Mouse (Mus musculus) embryonic stem cell, embryonic (primary cell): ENCODE data around the gene Ankle1.

Source experiments
- CTCF ChIA-PET, 4 experiments: fragments of 300-600 bp in 2 of 4; fragments of 350-600 bp in 2 of 4; sonication (Branson Sonifier 250); formaldehyde crosslinking; loops; one replicate each; lab custom pipeline; 2022; ENCODE audit warnings: inconsistent platforms in 2 of 4; lab: Charles Lee
- POLR2A ChIA-PET, 4 experiments: fragments of 300-600 bp in 2 of 4; fragments of 350-600 bp in 2 of 4; sonication (Branson Sonifier 250); formaldehyde crosslinking; loops; one replicate each; lab custom pipeline; 2022; ENCODE audit warnings: antibody characterized with exemption in 4 of 4, inconsistent platforms in 1 of 4; lab: Charles Lee

Ankle1 gene

GRCm38 (mm10) chr8:71411535-71412273, 5.9 kb downstream of the Ankle1 start:
- ChIA-PET CTCF (interaction anchor here in 1 of 4 experiments (0.6 kb wide), 1 partner anchor 590 kb away, joined by 3 read pairs; no protein-coding TSS in a partner anchor), POLR2A (interaction anchor here in 2 of 4 experiments (0.7 to 1.4 kb wide), 7 partner anchors 9 to 1114 kb away, joined by 3 to 6 read pairs (median 3); no protein-coding TSS in a partner anchor)

GRCm38 (mm10) chr8:71422121-71422520, 16.3 kb downstream of the Ankle1 start:
- ChIA-PET CTCF (no interaction called here), POLR2A (interaction anchor here in 1 of 4 experiments (0.6 kb wide), 1 partner anchor 137 kb away, joined by 3 read pairs; the partner anchor contains the start of gene Tmem221)

GRCm38 (mm10) chr8:71432935-71433334, 27.1 kb downstream of the Ankle1 start:
- POLR2A ChIA-PET: interaction anchor here in 1 of 4 experiments (0.6 kb wide), 1 partner anchor 48 kb away, joined by 3 read pairs; no protein-coding TSS in a partner anchor

GRCm38 (mm10) chr8:71437041-71437440, 31.2 kb downstream of the Ankle1 start:
- POLR2A ChIA-PET: no interaction called here
- CTCF ChIA-PET: no interaction called here

More at GRCm38 (mm10) chr8:71432935-71433334, 27.1 kb downstream of the Ankle1 start:
- CTCF ChIA-PET: interaction anchor here in 1 of 4 experiments (0.7 kb wide), 1 partner anchor 232 kb away, joined by 6 read pairs; no protein-coding TSS in a partner anchor

- ChIA-PET CTCF (interaction anchor here (0.6 to 1.6 kb wide), 44 partner anchors 12 to 743 kb away, joined by 3 to 12 read pairs (median 4); partner anchors contain the start of genes Mrpl34 (in 2 of the 4), Ankle1 (in 1 of the 4), Bst2 (in 1 of the 4) and Gm3336 (in 1 of the 4)), POLR2A (interaction anchor here in 2 of 4 experiments (0.7 to 1.6 kb wide), 9 partner anchors 11 to 115 kb away, joined by 3 to 7 read pairs (median 4); partner anchors contain the start of genes Abhd8 (in 1 of the 2) and Mrpl34 (in 1 of the 2))
Measured at GRCm38 (mm10) chr8:71441404-71441803, 35.6 kb downstream of the Ankle1 start.

GRCm38 (mm10) chr8:71445096-71445495, 39.3 kb downstream of the Ankle1 start:
- ChIA-PET CTCF (interaction anchor here in 2 of 4 experiments (0.6 to 1.6 kb wide), 2 partner anchors 54 to 74 kb away, joined by 4 to 5 read pairs; no protein-coding TSS in a partner anchor), POLR2A (interaction anchor here in 2 of 4 experiments (0.5 to 0.9 kb wide), 2 partner anchors 25 to 564 kb away, joined by 3 to 4 read pairs; no protein-coding TSS in a partner anchor)

- CTCF ChIA-PET: interaction anchor here in 1 of 4 experiments (0.7 kb wide), 1 partner anchor 13 kb away, joined by 3 read pairs; the partner anchor contains the start of gene Abhd8
- POLR2A ChIA-PET: interaction anchor here in 2 of 4 experiments (0.6 to 1.9 kb wide), 5 partner anchors 10 to 152 kb away, joined by 3 to 6 read pairs (median 3); partner anchors contain the start of gene Mrpl34 (in 1 of the 2)
Measured at GRCm38 (mm10) chr8:71451337-71451736, 45.5 kb downstream of the Ankle1 start.

GRCm38 (mm10) chr8:71451777-71452176, 46.0 kb downstream of the Ankle1 start:
- POLR2A ChIA-PET: interaction anchor here in 2 of 4 experiments (0.9 to 1.9 kb wide), 4 partner anchors 10 to 151 kb away, joined by 3 to 6 read pairs (median 4); partner anchors contain the start of gene Mrpl34 (in 1 of the 2)
- CTCF ChIA-PET: no interaction called here

GRCm38 (mm10) chr8:71452669-71453068, 46.9 kb downstream of the Ankle1 start:
- POLR2A ChIA-PET: interaction anchor here in 1 of 4 experiments (1.4 to 1.9 kb wide), 2 partner anchors 11 to 12 kb away, joined by 5 to 6 read pairs; partner anchors contain the start of gene Mrpl34
- CTCF ChIA-PET: interaction anchor here in 1 of 4 experiments (1.3 kb wide), 1 partner anchor 11 kb away, joined by 3 read pairs; no protein-coding TSS in a partner anchor

GRCm38 (mm10) chr8:71454668-71455067, 48.9 kb downstream of the Ankle1 start:
- ChIA-PET POLR2A (interaction anchor here in 2 of 4 experiments (0.6 to 1.0 kb wide), 2 partner anchors 68 to 115 kb away, joined by 3 to 4 read pairs; no protein-coding TSS in a partner anchor), CTCF (interaction anchor here in 1 of 4 experiments (0.7 kb wide), 1 partner anchor 15 kb away, joined by 3 read pairs; no protein-coding TSS in a partner anchor)

- ChIA-PET CTCF (interaction anchor here in 2 of 4 experiments (1.0 to 2.9 kb wide), 4 partner anchors 15 to 85 kb away, joined by 3 to 11 read pairs (median 4); no protein-coding TSS in a partner anchor), POLR2A (interaction anchor here in 3 of 4 experiments (0.5 to 1.5 kb wide), 5 partner anchors 11 to 80 kb away, joined by 3 to 7 read pairs (median 3); partner anchors contain the start of gene Dda1 (in 1 of the 3))
Measured at GRCm38 (mm10) chr8:71456906-71457305, 51.1 kb downstream of the Ankle1 start.

GRCm38 (mm10) chr8:71457659-71458270, 52.0 kb downstream of the Ankle1 start:
- ChIA-PET POLR2A (interaction anchor here in 3 of 4 experiments (0.6 to 1.5 kb wide), 9 partner anchors 10 to 172 kb away, joined by 3 to 7 read pairs (median 3); partner anchors contain the start of gene Tmem221 (in 1 of the 3)), CTCF (interaction anchor here (0.5 to 2.9 kb wide), 7 partner anchors 16 to 88 kb away, joined by 3 to 11 read pairs (median 3); no protein-coding TSS in a partner anchor)
